Mouse (Mus musculus) erythroblast, embryonic 14.5 days (primary cell): Measurements from ENCODE around the gene Fat2.

Source experiments
- GATA1 ChIP-seq: IDR thresholded peaks from 2 replicates; pipeline ENCODE4 v1.6.1; 2012; ENCODE audit warnings: low read length, inconsistent platforms, mixed read lengths
- TAL1 ChIP-seq: IDR thresholded peaks from 3 replicates; pipeline ENCODE4 v1.6.1; 2012; ENCODE audit warnings: low read length, inconsistent platforms, mixed read lengths

GRCm38 (mm10) chr11:55264318-55264717 is 72.0 kb downstream of the Fat2 start:
- TF ChIP-seq GATA1 (no peak), TAL1 (no peak)
